Mouse (Mus musculus) E14TG2a.4 (cell line): ENCODE measurements at regions not wholly inside any gene's neighbourhood (a gene's known extent, or its start where the extent isn't known, plus 50 kb on each side); places are given as distances from the start of the nearest gene placed in this dataset.

Experiments used
- CTCF ChIP-seq: conservative IDR thresholded peaks from 2 replicates; pipeline ENCODE4 v1.5.1; 2014; ENCODE audit warnings: low read length
- POU5F1 ChIP-seq: IDR thresholded peaks from 2 replicates; pipeline ENCODE4 v1.6.1; 2014; ENCODE audit warnings: low read length, borderline replicate concordance

GRCm38 (mm10) chr4:35359376-35359775 is 133.4 kb upstream of the C9orf72 start:
- TF ChIP-seq CTCF (no peak), POU5F1 (no peak)
